Mouse (Mus musculus) monocyte, adult 5-6 weeks (primary cell): ENCODE data around the gene Mrtfa. TPM values are rescaled to one million over a fixed set of nuclear protein-coding genes. Genes with fewer than 3 reads are reported as not detected.

ENCODE experiments used
- ATAC-seq: fragments of 153-309, 156-312 bp; replicated peaks from 2 replicates; pipeline ENCODE4 v1.8.0; 2017; ENCODE audit warnings: mild to moderate bottlenecking; ENCODE audit not compliant: low TSS enrichment, insufficient number of reproducible peaks, severe bottlenecking, poor library complexity, low FRiP score
- total RNA-seq: library from RNA; stranded (forward); fragments of 200-1000, 200-491, 200-594 nt; gene quantifications from 3 replicates; pipeline ENCODE4 v1.2.3, GENCODE M21; 2017

The Mrtfa gene
- total RNA-seq, 1 experiment from 2014 or later = 45.6 TPM

DNA sequence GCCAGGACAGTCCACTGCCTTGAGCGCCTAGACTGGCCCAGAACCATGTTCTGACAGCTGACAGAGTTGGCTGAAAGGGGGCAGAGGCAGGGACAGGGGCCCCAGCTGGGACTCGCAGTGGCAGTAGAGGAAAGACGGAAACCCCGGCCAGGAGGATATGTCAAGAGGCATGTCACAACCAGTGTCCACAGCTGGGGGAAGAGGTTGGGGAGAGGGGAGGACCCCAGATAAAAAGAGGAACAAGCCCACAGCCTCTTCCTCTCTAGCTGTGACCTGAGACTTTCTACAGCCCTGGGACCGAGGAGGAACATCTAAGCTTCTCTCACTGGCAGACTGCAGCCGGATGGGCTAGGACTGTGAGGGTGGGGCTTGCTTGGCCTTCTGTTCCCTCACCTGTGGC lies 169.2 kb downstream of the Mrtfa start:
- peak; percentile 92 for ATAC-seq

- no peak for ATAC-seq
Observed at GRCm38 (mm10) chr15:81017308-81017707, 173.2 kb downstream of the Mrtfa start.

GRCm38 (mm10) chr15:81016488-81016887 lies 174.1 kb downstream of the Mrtfa start:
- ATAC-seq = no peak

- no peak for ATAC-seq
Observed at GRCm38 (mm10) chr15:81015068-81015744, 175.4 kb downstream of the Mrtfa start.

GRCm38 (mm10) chr15:81013186-81013585 lies 177.4 kb downstream of the Mrtfa start:
- ATAC-seq = no peak

DNA sequence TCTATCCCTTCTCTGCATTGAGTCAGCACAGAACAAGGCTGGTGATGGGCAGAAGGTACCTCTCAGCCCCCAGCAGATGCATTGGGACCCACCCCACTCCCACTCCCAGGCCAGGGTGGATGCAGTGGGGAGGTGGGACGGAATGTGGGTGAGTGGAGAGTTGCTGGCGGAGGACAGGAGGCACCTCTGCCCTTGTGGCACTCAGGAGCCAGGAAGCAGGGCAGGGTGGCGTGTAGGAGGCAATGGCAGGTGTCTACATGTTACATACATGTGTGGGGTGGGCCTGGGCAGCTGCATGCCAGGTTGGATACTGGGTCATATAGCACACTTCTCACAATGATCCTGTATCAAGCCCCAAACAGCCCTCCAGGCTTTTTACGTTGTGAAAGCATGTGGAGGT lies 178.2 kb downstream of the Mrtfa start:
- no peak for ATAC-seq

- ATAC-seq = no peak
Observed at GRCm38 (mm10) chr15:81011523-81011922, 179.0 kb downstream of the Mrtfa start.

DNA sequence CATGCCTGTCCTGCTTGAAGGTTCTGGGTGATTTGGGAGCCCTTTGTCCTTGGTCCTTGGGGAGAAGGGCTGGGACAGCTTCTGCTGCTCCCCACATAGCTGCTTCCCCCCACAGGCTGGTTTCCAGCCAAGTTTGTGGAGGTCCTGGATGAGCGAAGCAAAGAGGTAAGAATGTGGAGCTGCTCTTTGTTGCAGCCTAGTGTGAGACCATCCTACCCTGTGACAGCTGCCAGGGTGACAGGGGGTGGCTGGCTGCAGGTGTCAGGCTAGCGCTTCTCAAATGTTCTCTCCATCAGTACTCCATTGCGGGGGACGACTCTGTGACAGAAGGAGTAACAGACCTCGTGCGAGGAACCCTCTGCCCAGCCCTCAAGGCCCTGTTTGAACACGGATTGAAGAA lies 180.4 kb downstream of the Mrtfa start:
- no peak for ATAC-seq

DNA sequence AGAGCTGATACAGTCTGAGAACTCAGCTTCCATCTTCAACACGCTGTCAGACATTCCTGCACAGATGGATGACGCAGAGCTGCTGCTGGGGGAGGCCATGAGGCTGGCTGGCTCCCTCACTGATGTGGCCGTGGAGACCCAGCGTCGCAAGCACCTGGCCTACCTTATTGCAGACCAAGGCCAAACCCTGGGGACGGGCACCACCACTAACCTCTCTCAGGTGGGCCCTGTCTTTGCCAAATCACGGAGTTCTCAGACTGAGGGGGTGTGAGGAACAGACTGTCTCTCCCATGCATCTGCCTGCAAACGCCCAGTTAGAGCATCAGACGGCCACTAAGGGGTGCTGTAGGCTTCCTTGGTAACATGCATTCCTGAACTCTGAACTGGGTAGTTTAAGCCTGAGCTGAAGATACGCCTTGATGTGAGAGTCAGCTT lies 181.9 kb downstream of the Mrtfa start:
- ATAC-seq = peak; percentile 24; the same call in 1 of the 2 replicates

GRCm38 (mm10) chr15:81007905-81008304 lies 182.7 kb downstream of the Mrtfa start:
- ATAC-seq = no peak

DNA sequence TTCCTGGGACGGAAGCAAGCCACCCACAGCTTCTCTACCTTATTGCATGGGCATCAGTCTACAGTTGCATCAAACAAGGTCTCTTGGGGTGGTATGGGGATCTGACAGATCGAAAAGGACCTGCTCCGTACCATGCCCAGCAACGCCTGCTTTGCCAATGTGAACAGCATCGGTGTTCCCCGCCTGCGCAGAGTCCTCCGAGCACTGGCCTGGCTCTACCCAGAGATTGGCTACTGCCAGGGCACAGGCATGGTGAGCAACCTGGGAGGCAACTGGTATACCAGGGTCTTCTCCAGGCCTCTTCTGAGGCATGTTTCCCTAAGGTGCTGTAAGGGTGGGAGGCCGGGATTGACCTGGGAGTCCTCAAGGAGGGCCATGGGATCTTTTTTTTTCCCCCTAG lies 183.2 kb downstream of the Mrtfa start:
- ATAC-seq = no peak

GRCm38 (mm10) chr15:81006127-81006735 lies 184.3 kb downstream of the Mrtfa start:
- no peak for ATAC-seq

GRCm38 (mm10) chr15:81000419-81001138 lies 190.0 kb downstream of the Mrtfa start:
- ATAC-seq = no peak

DNA sequence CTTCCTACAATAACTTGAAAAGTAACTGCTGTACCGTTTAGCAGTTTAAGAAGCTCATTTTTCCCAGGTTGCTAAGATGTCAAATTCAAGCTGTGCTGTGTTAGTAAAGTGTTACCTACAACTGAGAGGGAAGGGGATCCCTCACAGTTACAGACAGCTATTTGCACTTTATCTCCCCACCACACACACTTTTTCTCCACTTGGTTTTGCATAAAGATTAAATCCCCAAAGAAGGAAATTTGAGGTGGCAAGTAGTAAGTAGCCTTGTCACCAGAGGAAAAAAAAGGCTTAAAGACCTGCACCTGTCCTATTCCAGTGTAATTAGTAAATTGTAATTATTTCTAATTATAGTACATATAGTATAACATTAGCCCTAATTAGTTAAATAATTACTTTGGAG lies 193.5 kb downstream of the Mrtfa start:
- ATAC-seq = no peak

- no peak for ATAC-seq
Observed at GRCm38 (mm10) chr15:80996090-80996835, 194.3 kb downstream of the Mrtfa start.

DNA sequence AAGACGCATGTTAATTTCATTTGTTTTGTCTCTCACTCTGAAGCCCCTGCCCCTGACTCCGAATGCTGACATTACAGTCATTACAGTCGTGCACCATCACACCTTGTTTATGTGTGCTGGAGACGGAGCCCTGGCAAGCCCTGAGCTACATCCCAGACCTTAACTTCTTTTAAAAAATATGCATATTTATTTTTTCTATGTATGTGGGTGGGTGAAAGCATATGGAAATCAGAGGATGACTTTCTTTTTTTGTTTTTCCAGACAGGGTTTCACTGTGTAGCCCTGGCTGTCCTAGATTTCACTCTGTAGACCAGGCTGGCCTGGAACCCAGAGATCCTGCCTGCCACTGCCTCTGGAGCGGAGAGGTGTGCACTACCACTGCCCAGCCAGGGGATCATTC lies 195.6 kb downstream of the Mrtfa start:
- no peak for ATAC-seq

DNA sequence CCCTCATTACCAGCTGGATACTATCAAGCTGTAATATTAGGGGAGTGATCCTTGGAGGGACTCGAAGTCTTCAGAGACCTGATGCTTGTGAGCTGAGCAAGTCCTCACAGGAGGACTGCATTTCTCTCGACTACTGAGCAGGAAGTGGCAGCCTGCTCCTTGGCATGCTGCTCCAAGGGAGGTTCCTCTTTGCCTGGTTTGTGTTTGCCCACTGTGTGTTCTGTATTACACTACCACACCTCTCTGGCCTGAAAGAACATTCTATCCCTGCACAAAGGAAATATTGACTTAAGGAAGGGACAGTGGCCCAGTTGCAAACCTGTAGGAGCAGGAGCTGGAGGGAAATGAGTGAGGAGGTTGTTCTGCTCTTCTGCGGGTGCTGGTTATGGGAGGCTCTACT lies 200.8 kb downstream of the Mrtfa start:
- 0 out of 2 replicates have a peak, but pooled peaks have one; percentile 40 for ATAC-seq

GRCm38 (mm10) chr15:80988331-80988730 lies 202.2 kb downstream of the Mrtfa start:
- no peak for ATAC-seq

- ATAC-seq = no peak
Observed at GRCm38 (mm10) chr15:80983264-80983663, 207.3 kb downstream of the Mrtfa start.
